Mouse (Mus musculus) heart, embryonic 15.5 days (tissue): ENCODE measurements at regions not wholly inside any gene's neighbourhood (a gene's known extent, or its start where the extent isn't known, plus 50 kb on each side); places are given as distances from the start of the nearest gene placed in this dataset.

Experiments used
- ATAC-seq: fragments of 200-750 bp; cut with Nextera tagmentation; replicated peaks from 2 replicates; pipeline ENCODE4 v1.8.0; 2017; ENCODE audit warnings: low read depth, moderate TSS enrichment; ENCODE audit not compliant: insufficient number of reproducible peaks, insufficient read depth, low FRiP score
- H3K27ac ChIP-seq: fragments of 300-500 bp; sonication (generic); 2 replicates; pipeline ENCODE4 v1.5.1; 2015; ENCODE audit warnings: mild to moderate bottlenecking, inconsistent platforms
- H3K27me3 ChIP-seq: fragments of 300-500 bp; sonication (generic); 2 replicates; pipeline ENCODE4 v1.6.1; 2015; ENCODE audit warnings: inconsistent platforms
- H3K36me3 ChIP-seq: fragments of 300-500 bp; sonication (generic); 2 replicates; pipeline ENCODE4 v1.6.1; 2015; ENCODE audit warnings: mild to moderate bottlenecking, inconsistent platforms
- H3K4me1 ChIP-seq: fragments of 300-500 bp; sonication (generic); replicated peaks from 2 replicates; pipeline ENCODE4 v1.6.1; 2015; ENCODE audit warnings: inconsistent platforms
- H3K4me2 ChIP-seq: fragments of 300-500 bp; sonication (generic); 2 replicates; pipeline ENCODE4 v1.6.1; 2015; ENCODE audit warnings: inconsistent platforms, mild to moderate bottlenecking, moderate library complexity
- H3K4me3 ChIP-seq: fragments of 300-500 bp; sonication (generic); 2 replicates; pipeline ENCODE4 v1.5.1; 2015; ENCODE audit warnings: mild to moderate bottlenecking, inconsistent platforms
- H3K9ac ChIP-seq: fragments of 300-500 bp; sonication (generic); 2 replicates; pipeline ENCODE4 v1.6.1; 2015; ENCODE audit warnings: mild to moderate bottlenecking, inconsistent platforms
- H3K9me3 ChIP-seq: fragments of 300-500 bp; sonication (generic); replicated peaks from 2 replicates; pipeline ENCODE4 v1.6.1; 2016; ENCODE audit warnings: inconsistent platforms
- WGBS: fragments of 180-500 bp; shearing (Covaris S2); methylation state at CpG from one replicate; pipeline ENCODE4 v1.1.7; 2015; ENCODE audit warnings: mixed read lengths; 5-methylcytosine and 5-hydroxymethylcytosine counted together

- peak; percentile 55; the same call in 1 of the 2 replicates for ATAC-seq
- no peaks in the 10 kb centered on the region for H3K9me3 ChIP-seq
- H3K36me3 ChIP-seq, result no peaks in the 10 kb centered on the region
- no peaks in the 10 kb centered on the region for H3K4me1 ChIP-seq
- no peak overlapping the region for H3K27ac ChIP-seq
- no peak overlapping the region for H3K9ac ChIP-seq
- no peaks in the 10 kb centered on the region for H3K27me3 ChIP-seq
- WGBS, result 39% methylated on average over 1 of the region's 1 CpGs
- H3K4me2 ChIP-seq, result no peak overlapping the region
- H3K4me3 ChIP-seq, result no peak overlapping the region
These were observed 136.6 kb upstream of the Wdr44 start for GRCm38 (mm10) chrX:23556271-23556670.

- H3K4me2 ChIP-seq, result no peak overlapping the region
- no peak overlapping the region for H3K27ac ChIP-seq
- H3K9me3 ChIP-seq, result no peaks in the 10 kb centered on the region
- WGBS, result 25% methylated on average over 3 of the region's 3 CpGs
- H3K4me3 ChIP-seq, result no peak overlapping the region
- H3K27me3 ChIP-seq, result no peaks in the 10 kb centered on the region
- H3K9ac ChIP-seq, result no peak overlapping the region
- no peaks in the 10 kb centered on the region for H3K36me3 ChIP-seq
- H3K4me1 ChIP-seq, result no peaks in the 10 kb centered on the region
- no peak for ATAC-seq
These were observed 127.3 kb upstream of the Wdr44 start for GRCm38 (mm10) chrX:23565581-23565980.
